Mouse (Mus musculus): ENCODE data around the gene Selenoo. TPM values are rescaled to one million over a fixed set of nuclear protein-coding genes. Genes with fewer than 3 reads are reported as not detected.

Gene Selenoo
- polyA plus RNA-seq, 1 experiment from 2014 or later: 27.2 TPM

DNA sequence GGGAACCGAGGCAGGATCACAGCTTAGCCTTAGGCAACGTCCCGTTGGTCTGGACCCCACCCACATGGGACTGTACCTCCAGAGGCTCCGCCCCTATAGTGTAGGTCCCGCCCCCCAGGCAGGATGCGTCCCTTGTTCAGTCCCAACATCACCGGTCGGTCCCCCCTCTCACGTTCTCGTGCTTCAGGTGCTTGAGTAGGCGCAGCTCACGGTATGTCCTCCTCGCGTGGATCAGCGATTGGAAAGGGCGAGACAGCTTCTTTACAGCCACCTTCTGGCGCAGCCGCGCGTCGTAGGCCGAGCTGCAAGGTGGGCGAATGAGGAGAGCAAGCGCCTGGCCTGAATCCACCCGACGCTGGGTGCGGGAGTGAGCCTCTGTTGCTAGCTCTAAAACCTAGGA lies 57.7 kb downstream of the Selenoo start:
- H3K27ac ChIP-seq: peak overlapping the region; percentile 26; the same call in 1 of the 2 replicates
- no peaks in the 10 kb centered on the region for H3K9me3 ChIP-seq
- H3K4me3 ChIP-seq: peak overlapping the region; percentile 32
- peak overlapping the region; percentile 64; the same call in 1 of the 2 replicates for H3K9ac ChIP-seq
- H3K4me2 ChIP-seq (replicated peaks): peak overlapping the region; percentile 85
- WGBS: 4% methylated on average over 27 of the region's 27 CpGs
- no peak for ATAC-seq (ENCODE audit: low FRiP score, low read depth)
- peaks cover 18% of the 10 kb centered on the region; the same call in 1 of the 2 replicates for H3K27me3 ChIP-seq (replicated peaks)
- peaks cover 42% of the 10 kb centered on the region for H3K4me1 ChIP-seq
- H3K36me3 ChIP-seq: peaks cover 32% of the 10 kb centered on the region

DNA sequence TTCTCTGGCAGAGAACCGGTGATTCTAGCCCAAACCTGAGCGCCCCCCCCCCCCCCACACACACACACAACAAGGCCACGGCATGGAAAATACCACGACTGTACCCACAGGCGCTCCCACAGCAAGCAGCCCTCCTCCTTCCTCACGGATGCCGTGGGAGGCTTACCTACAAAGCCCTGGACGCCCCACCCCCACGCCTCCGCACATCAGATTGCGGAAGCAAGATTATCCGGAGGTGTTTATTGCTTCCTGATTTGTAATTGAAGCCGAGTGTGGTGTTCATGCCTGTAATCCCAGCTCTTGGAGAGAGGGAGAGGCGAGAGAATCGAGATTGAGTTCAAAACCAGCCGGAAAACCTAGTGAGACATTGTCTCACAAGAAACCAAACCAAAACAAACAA lies 58.1 kb downstream of the Selenoo start:
- peak overlapping the region; percentile 85 for H3K4me2 ChIP-seq (replicated peaks)
- no peak for ATAC-seq (ENCODE audit: low FRiP score, low read depth)
- peaks cover 17% of the 10 kb centered on the region; the same call in 1 of the 2 replicates for H3K27me3 ChIP-seq (replicated peaks)
- 10% methylated on average over 16 of the region's 16 CpGs for WGBS
- no peaks in the 10 kb centered on the region for H3K9me3 ChIP-seq
- peak overlapping the region; percentile 64; the same call in 1 of the 2 replicates for H3K9ac ChIP-seq
- peaks cover 32% of the 10 kb centered on the region for H3K36me3 ChIP-seq
- peaks cover 44% of the 10 kb centered on the region for H3K4me1 ChIP-seq
- peak overlapping the region; percentile 26; the same call in 1 of the 2 replicates for H3K27ac ChIP-seq
- peak overlapping the region; percentile 32 for H3K4me3 ChIP-seq

DNA sequence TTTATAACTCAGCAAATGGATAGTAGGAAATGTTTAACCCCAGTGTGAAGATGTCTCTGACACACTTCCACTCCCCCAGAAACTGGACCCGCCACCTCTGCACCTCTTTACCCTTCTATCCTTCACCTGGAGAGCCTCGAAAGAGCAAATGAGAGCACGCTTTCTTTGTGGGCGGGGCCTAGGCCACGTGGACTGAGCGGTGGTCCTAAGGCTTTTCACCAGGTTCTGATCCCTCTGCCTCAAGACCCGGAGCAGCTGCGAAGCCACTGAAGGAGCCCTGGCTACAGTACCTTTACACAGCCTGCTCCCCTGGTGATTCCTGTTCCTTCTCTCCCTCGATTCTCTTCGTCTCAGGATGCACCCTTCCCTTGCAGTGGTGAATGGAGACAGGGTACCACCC lies 58.6 kb downstream of the Selenoo start:
- Histone ChIP-seq H3K4me1 (peaks cover 48% of the 10 kb centered on the region), H3K27me3 (replicated peaks) (peaks cover 17% of the 10 kb centered on the region; the same call in 1 of the 2 replicates), H3K9ac (no peak overlapping the region), H3K4me2 (replicated peaks) (peak overlapping the region; percentile 85), H3K27ac (no peak overlapping the region), H3K4me3 (peak overlapping the region; percentile 32), H3K9me3 (no peaks in the 10 kb centered on the region), H3K36me3 (peaks cover 32% of the 10 kb centered on the region)
- WGBS: 26% methylated on average over 10 of the region's 10 CpGs
- ATAC-seq (ENCODE audit: low FRiP score, low read depth): no peak

DNA sequence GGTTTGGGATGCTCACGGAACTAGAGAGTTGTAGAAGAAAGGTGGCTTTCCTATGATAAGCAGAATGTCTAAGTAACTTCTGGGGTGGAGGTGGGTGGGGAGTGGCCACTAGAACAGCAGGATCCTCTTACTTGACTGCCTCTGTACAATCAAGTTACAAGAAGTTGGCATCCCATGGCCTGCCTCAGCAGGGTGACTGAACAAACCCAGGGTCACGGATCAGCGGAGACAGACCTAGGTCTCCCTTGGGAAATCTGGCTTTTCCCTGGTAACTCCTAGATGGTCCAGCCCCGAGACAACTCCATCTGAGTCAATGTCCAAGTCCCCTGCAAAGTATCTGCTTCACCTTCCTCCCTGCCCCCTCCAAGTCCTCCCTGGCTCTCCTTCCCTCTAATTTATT lies 59.0 kb downstream of the Selenoo start:
- H3K4me1 ChIP-seq: peaks cover 53% of the 10 kb centered on the region
- WGBS: 46% methylated on average over 4 of the region's 4 CpGs
- no peak for ATAC-seq (ENCODE audit: low FRiP score, low read depth)

DNA sequence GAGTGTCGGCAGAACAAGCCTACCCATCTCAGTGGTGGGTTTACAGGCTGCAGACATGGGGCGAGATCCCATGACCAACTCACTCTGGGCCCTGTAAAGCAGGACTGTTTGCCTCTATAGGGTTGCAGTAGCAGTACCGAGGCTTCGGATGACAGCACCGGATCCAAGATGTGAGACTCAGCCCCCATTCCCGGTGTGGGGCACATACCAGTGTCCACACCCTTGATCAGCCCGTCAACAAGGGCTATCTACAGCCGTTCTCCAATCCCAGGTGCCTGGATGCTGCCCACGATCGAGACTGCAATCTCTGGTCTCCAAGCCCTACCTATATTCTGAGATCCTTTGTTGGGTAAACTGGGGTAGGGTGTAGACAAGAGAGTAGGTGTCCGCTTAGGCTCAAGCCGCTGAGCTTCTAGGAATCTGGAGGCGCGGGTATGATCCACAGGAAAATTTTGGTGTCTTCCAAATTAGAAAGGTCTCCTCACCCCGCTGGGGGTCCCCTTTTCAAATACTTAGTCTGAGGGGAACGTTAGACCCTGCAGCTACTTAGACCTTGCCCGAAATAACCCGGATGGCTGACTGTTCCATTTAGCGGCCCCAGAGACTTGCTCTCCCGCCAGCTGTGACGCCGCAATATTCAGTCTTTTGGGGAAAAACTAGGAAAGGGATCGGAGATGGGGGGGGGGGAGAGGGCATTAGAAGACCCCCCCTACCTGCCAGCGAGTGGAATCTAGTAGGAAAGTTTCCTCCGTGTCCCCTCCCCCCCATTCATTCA lies 59.8 kb downstream of the Selenoo start:
- ATAC-seq (ENCODE audit: low FRiP score, low read depth): no peak
- no peaks in the 10 kb centered on the region for H3K9me3 ChIP-seq
- H3K4me2 ChIP-seq (replicated peaks): peak overlapping the region; percentile 85
- H3K9ac ChIP-seq: peak overlapping the region; percentile 93
- peaks cover 17% of the 10 kb centered on the region; the same call in 1 of the 2 replicates for H3K27me3 ChIP-seq (replicated peaks)
- peak overlapping the region; percentile 57 for H3K27ac ChIP-seq
- peaks cover 53% of the 10 kb centered on the region for H3K4me1 ChIP-seq
- 5% methylated on average over 25 of the region's 25 CpGs for WGBS
- peak overlapping the region; percentile 76 for H3K4me3 ChIP-seq
- H3K36me3 ChIP-seq: peaks cover 25% of the 10 kb centered on the region

More for the DNA sequence above, 59.0 kb downstream of the Selenoo start:
- H3K27me3 ChIP-seq (replicated peaks): peaks cover 17% of the 10 kb centered on the region; the same call in 1 of the 2 replicates
- peak overlapping the region; percentile 76; the same call in 1 of the 2 replicates for H3K4me3 ChIP-seq
- peak overlapping the region; percentile 93; the same call in 1 of the 2 replicates for H3K9ac ChIP-seq
- peak overlapping the region; percentile 85 for H3K4me2 ChIP-seq (replicated peaks)
- peaks cover 32% of the 10 kb centered on the region for H3K36me3 ChIP-seq
- H3K9me3 ChIP-seq: no peaks in the 10 kb centered on the region
- H3K27ac ChIP-seq: no peak overlapping the region

DNA sequence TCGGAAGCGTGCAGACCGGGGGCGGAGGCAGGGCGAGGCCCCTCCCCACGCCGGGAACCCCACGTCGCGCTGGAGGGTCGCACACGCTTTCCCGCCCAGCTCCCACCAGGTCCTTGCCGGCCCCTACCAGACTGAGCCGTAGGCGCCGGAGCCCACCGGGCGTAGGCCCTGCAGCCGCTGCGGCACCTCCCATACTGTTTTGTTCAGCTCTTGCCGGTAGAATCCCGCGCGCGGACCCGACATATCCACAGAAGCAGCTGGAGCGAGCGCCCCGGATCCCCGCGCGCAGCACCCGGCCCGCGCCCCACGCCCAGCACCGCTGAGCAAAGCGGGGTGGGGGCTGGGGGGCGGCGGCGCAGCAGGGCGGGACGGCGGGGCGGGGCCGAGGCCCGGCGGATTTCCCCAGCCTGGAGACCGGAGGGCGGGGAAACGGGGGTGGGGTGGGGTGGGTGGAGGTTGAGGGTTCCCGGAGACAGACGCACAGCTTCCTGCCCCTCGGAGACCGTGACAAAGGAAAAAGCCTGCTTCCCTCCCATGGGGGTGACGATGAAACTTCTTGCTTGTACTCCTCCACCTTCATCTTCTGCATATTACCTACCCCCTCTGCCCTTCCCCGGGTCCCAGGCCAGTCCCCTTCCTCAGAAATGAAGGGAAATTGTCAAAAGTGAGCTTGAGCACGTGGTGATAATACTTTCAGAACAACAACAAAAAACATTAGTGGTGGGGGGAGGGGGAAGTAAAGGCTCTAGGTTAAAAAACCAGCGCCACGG lies 60.6 kb downstream of the Selenoo start, which contains the start of gene Mapk11:
Gene Mapk11, minus strand, starts transcription at position 358 of the 770 bp plus-strand sequence.
- H3K36me3 ChIP-seq: peaks cover 25% of the 10 kb centered on the region
- H3K4me2 ChIP-seq (replicated peaks): peak within 1 kb of the TSS; percentile 85
- H3K9ac ChIP-seq: peak within 1 kb of the TSS; percentile 93
- H3K4me3 ChIP-seq: peak within 1 kb of the TSS; percentile 76
- H3K27me3 ChIP-seq (replicated peaks): peaks cover 17% of the 10 kb centered on the region; the same call in 1 of the 2 replicates
- H3K27ac ChIP-seq: peak within 1 kb of the TSS; percentile 57
- ATAC-seq (ENCODE audit: low FRiP score, low read depth): peak; percentile 65
- under 1% methylated on average over 59 of the region's 61 CpGs for WGBS
- H3K4me1 ChIP-seq: peaks cover 53% of the 10 kb centered on the region
- H3K9me3 ChIP-seq: no peaks in the 10 kb centered on the region

Other genes with a start within 250 kb of the Selenoo start
- gene Pim3, start 226.9 kb upstream of the Selenoo start, polyA plus RNA-seq (2016; fragmentation: Nextera tagmentation; extraction: Ambion mirVana): 52.4 and 52.9 TPM in 2 replicates
- gene Ttll8, start 134.7 kb upstream of the Selenoo start, polyA plus RNA-seq (2016; fragmentation: Nextera tagmentation; extraction: Ambion mirVana): not detected in 2 replicates
- 2.8 and 4.1 TPM in 2 replicates for gene Mlc1, start 110.1 kb upstream of the Selenoo start, polyA plus RNA-seq (2016; fragmentation: Nextera tagmentation; extraction: Ambion mirVana)
- not detected in 2 replicates for gene Mov10l1, start 106.2 kb upstream of the Selenoo start, polyA plus RNA-seq (2016; fragmentation: Nextera tagmentation; extraction: Ambion mirVana)
- 1.5 and 2.0 TPM in 2 replicates for gene Panx2, start 29.4 kb upstream of the Selenoo start, polyA plus RNA-seq (2016; fragmentation: Nextera tagmentation; extraction: Ambion mirVana)
- gene Trabd, start 14.0 kb upstream of the Selenoo start, polyA plus RNA-seq (2016; fragmentation: Nextera tagmentation; extraction: Ambion mirVana): 49.6 and 51.2 TPM in 2 replicates
- gene Tubgcp6, start 34.0 kb downstream of the Selenoo start, polyA plus RNA-seq (2016; fragmentation: Nextera tagmentation; extraction: Ambion mirVana): 18.7 and 20.6 TPM in 2 replicates
- gene Hdac10, start 39.6 kb downstream of the Selenoo start, polyA plus RNA-seq (2016; fragmentation: Nextera tagmentation; extraction: Ambion mirVana): 23.6 and 25.1 TPM in 2 replicates
- gene Mapk12, start 51.6 kb downstream of the Selenoo start, polyA plus RNA-seq (2016; fragmentation: Nextera tagmentation; extraction: Ambion mirVana): 11.7 and 13.4 TPM in 2 replicates
- 45.7 and 46.6 TPM in 2 replicates for gene Mapk11, start 60.5 kb downstream of the Selenoo start, polyA plus RNA-seq (2016; fragmentation: Nextera tagmentation; extraction: Ambion mirVana)
- 123 and 126 TPM in 2 replicates for gene Plxnb2, start 91.7 kb downstream of the Selenoo start, polyA plus RNA-seq (2016; fragmentation: Nextera tagmentation; extraction: Ambion mirVana)
- 55.5 and 62.6 TPM in 2 replicates for gene Dennd6b, start 107.4 kb downstream of the Selenoo start, polyA plus RNA-seq (2016; fragmentation: Nextera tagmentation; extraction: Ambion mirVana)
- gene Ppp6r2, start 122.5 kb downstream of the Selenoo start, polyA plus RNA-seq (2016; fragmentation: Nextera tagmentation; extraction: Ambion mirVana): 56.9 and 69.7 TPM in 2 replicates
- gene Sbf1, start 226.2 kb downstream of the Selenoo start, polyA plus RNA-seq (2016; fragmentation: Nextera tagmentation; extraction: Ambion mirVana): 88.9 and 90.5 TPM in 2 replicates
- gene Adm2, start 233.6 kb downstream of the Selenoo start, polyA plus RNA-seq (2016; fragmentation: Nextera tagmentation; extraction: Ambion mirVana): not detected in 2 replicates
- not detected in 2 replicates for gene Miox, start 245.3 kb downstream of the Selenoo start, polyA plus RNA-seq (2016; fragmentation: Nextera tagmentation; extraction: Ambion mirVana)